Mouse (Mus musculus) heart, adult 9 months (tissue): ENCODE measurements at regions not wholly inside any gene's neighbourhood (a gene's known extent, or its start where the extent isn't known, plus 50 kb on each side); places are given as distances from the start of the nearest gene placed in this dataset.
"Not testable (repeated sequence)": the region's sequence is repeated elsewhere in the genome, so short reads cannot be mapped to it uniquely, and the experiment has no call there.

Experiments used
- DNase-seq, 2 experiments: peaks; one replicate each; pipeline ENCODE4 v3.0.0; 2022; ENCODE audit warnings: low spot score in 2 of 2

DNA sequence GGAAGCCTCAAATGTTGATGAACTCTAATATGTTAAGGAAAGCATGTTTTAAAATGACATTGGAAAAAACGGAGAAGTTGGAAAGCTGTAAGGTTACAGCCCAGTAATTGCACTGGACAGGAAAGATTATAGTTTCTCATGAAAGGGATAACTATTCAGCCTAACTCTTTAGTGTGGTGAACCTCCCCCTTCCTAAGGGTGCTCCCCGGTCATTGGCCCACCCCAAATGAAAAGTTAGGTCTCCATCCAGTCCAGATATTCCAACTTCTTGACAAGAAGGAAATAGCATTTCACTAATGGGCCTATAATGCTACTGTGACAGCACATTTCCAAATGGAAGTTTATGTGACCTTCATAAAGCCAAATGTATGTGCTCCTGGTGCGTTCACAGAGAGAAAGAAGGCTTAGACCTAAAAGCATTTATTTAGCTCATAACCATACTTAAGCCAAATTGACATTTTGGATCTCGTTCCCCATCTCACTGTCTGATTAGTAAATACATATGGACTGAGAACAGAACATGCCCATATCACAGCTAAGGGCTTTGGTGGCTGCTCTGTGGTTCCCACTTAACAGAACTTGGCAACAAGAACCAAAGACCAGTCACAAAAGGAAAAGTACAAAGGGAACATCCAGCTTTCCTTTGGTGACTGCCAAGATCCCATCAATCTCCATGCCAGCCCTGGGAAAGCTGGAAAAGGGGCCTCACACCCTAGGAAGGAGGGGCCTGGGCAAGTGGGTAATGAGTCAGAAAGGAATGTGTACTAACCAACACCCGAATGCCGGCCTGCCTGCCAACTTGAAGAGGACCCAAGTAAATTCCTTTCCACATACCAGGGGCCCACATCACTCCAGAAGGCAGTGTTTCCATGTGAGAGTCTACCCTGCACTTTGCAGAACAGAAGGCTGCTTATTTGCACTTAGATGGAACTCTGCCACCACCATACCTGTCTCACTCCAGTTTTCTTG is 155.1 kb upstream of the Chst7 start:
- DNase-seq = peak in 1 of 2 experiments; percentile 13

DNA sequence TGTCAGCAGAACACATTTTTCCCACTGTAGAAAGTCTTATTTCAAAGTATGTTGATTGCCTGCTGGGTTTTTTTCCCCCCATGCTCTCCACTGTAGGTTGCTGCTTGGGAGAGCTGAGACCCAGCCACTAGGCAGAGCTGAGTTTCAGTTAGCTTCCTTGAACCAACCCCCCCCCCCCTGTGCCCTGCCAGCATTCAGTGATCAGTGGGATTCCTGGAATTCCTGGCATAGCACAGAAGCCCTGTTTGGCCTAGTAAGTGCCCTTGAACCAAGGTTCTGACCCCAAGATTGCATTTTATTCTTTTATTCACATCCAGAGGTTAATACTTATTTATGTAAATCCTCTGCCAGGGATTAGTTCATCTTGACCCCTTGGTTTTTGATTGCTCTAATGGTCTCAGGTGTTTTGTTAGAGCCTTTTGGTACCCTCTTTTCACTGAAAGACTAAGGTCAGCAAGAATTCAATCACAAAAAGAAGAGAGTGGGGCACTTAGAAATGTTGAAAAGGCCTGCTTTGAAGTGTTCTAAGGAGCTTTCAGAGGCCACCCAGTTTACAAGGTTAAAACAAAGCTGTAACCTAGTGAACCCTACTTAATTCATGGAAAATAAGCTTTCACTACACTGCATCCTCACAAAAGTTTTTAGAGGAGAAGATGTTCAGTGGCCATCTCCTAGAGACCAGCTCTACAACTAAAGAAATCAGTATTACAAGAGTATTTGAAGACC is 152.6 kb upstream of the Chst7 start:
- no peak for DNase-seq

- DNase-seq = no peak
Measured at GRCm38 (mm10) chrX:19917001-19917400, 142.4 kb upstream of the Chst7 start.

DNA sequence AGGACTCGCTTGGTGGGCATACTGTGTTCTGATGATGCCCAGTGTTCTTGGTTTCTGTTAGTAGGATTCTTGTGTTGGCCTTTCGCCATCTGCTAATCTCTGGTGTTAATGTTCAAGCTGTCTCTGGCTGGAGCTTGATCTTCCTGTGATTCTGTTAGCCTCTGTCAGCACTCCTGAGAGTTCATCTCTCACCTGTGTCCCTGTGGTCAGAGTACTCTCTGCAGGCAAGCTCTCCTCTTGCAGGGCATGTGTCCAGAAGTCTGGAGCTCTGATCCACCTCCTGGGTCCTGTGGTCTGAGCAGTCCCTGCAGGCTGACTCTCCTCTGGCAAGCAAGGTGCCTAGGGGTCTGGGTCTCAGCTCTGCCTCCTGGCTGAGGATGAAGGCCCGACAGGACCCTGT is 130.0 kb upstream of the Chst7 start:
- DNase-seq = not testable (repeated sequence)

DNA sequence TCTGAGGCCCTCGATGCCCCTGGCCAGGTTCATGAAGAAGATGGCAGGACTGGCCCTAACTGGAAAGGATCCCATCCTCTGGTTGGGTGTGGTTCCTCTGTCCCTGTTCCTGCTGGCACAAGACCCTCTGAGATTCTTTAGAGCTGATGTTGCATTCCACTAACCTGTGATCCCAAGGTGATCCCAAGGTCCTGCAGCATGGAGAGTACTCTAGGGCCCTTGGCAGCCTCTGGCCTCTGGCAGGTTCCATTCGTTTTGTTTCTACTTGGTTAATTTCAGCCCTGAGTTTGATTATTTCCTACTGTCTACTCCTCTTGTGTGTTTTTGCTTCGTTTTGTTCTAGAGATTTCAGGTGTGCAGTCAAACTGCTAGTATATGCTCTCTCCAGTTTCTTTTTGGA is 129.5 kb upstream of the Chst7 start:
- DNase-seq = no peak

DNA sequence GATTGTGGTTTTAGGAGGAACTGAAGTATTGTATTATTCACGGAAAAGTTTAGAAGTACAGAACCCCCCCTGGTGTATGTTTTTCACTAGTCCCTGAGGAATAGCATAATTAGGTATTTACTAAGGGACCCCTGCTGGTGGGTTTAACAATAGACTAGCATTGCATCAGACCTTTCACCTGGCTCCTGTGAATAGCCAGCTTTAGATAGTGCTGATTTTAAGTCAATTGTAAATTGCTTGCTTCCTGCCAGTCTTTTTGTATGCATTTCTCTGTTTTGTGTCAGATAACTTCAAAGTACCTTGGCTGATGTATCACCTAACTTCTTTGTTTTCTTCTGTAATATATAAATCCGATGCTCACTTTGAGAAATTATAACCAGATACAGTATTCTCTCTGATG is 116.1 kb upstream of the Chst7 start:
- no peak for DNase-seq
